In the genomic region with DNA sequence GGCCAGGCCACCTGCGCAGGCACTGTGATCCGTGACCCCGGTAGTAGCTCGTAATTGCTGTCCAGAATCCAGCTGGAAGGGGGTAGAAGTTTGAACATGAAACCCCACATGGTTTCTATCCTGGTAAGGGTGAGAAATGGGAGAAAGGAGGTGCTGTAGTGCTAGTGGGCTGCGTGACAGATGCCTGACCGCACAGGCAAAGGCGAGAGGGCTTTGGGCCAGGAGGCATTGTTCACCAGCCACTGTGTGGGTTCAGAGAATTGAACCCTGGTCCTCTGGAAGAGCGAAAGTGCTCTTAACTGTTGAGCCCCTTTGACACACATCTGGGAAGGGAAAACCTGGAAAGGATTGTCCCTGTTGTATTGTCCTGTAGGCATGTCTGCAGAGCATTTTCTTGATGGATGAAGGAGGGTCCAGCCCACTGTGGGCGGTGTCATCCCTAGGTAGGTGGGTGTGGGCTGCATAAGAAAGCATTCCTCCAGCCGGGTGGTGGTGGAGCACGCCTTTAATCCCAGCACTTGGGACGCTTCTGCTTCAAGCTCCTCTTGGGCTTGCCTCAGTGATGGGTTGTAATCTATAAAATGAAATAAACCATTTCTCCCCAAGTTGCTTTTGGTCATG, we compare ENCODE assay signal across 9 mouse cellular contexts. TPM values are rescaled to one million over a fixed set of nuclear protein-coding genes. Genes with fewer than 3 reads are reported as not detected.
DNase-seq lines count a peak whose midpoint lies in the region; ATAC-seq and TF ChIP-seq lines count a peak whose summit lies in the region.
"Had no signal": no experiment of that assay in that cellular context is flagged by ENCODE, and none has a peak within 500 bp of the region (broad histone marks: within the 10 kb centered on the region; RNA-seq: fewer than 3 reads in every experiment).

No protein-coding gene starts in this region.

- peaks cover 18% of the 10 kb centered on the region for H3K27me3 ChIP-seq in heart, embryonic 13.5 days (replicated peaks)
- no peaks in the 10 kb centered on the region for H3K27me3 ChIP-seq in forebrain, embryonic 16.5 days (replicated peaks; ENCODE audit: control insufficient read depth, insufficient read depth, low read length)
- H3K27me3 ChIP-seq in liver, embryonic 16.5 days (ENCODE audit: control insufficient read depth, insufficient read depth, low read depth, low read length), result no peaks in the 10 kb centered on the region

- peaks cover 15% of the 10 kb centered on the region for H3K4me1 ChIP-seq in heart, embryonic 13.5 days
- peaks cover 0 to 3% of the 10 kb centered on the region in 2 experiments; a peak in 3 of 4 replicates for H3K4me1 ChIP-seq in ES-E14 (ENCODE audit: control insufficient read depth in 2 of 2, insufficient read depth in 2 of 2, low read length in 2 of 2, poor library complexity in 1 of 2)
- H3K4me1 ChIP-seq in forebrain, embryonic 16.5 days (replicated peaks; ENCODE audit: control insufficient read depth, insufficient read depth, low read length), result peaks cover 12% of the 10 kb centered on the region
- H3K4me1 ChIP-seq in liver, embryonic 16.5 days (ENCODE audit: control insufficient read depth, low read depth, low read length), result no peaks in the 10 kb centered on the region

- peak overlapping the region; percentile 45 for H3K4me3 ChIP-seq in heart, embryonic 13.5 days
- H3K4me3 ChIP-seq in ES-E14 (ENCODE audit: insufficient read depth in 1 of 2, low read depth in 1 of 2, low read length in 2 of 2, poor library complexity in 1 of 2, severe bottlenecking in 1 of 2), result peak overlapping the region; percentile 37 to 46
- peak overlapping the region; percentile 48 for H3K4me3 ChIP-seq in forebrain, embryonic 16.5 days (replicated peaks; ENCODE audit: low read length)
- peak overlapping the region; percentile 31 for H3K4me3 ChIP-seq in liver, embryonic 16.5 days (ENCODE audit: low read depth, low read length)

- WGBS in heart, embryonic 13.5 days, result 36% methylated on average over 12 of the region's 12 CpGs
- WGBS in forebrain, embryonic 16.5 days, result 33% methylated on average over 12 of the region's 12 CpGs
- 41% methylated on average over 12 of the region's 12 CpGs for WGBS in liver, embryonic 16.5 days (ENCODE audit: insufficient replicate concordance)

- peak overlapping the region; percentile 67 for H3K4me2 ChIP-seq in heart, embryonic 13.5 days
- H3K4me2 ChIP-seq in forebrain, embryonic 16.5 days (ENCODE audit: low read length), result peak overlapping the region; percentile 58
- H3K4me2 ChIP-seq in liver, embryonic 16.5 days (ENCODE audit: low read depth, low read length), result peak overlapping the region; percentile 37

- no peaks in the 10 kb centered on the region for H3K9me3 ChIP-seq in heart, embryonic 13.5 days
- H3K9me3 ChIP-seq in ES-E14 (ENCODE audit: control insufficient read depth, insufficient read depth, low read depth, low read length), result no peaks in the 10 kb centered on the region
- H3K9me3 ChIP-seq in forebrain, embryonic 16.5 days (ENCODE audit: control insufficient read depth, low read length), result no peaks in the 10 kb centered on the region
- no peaks in the 10 kb centered on the region for H3K9me3 ChIP-seq in liver, embryonic 16.5 days (replicated peaks; ENCODE audit: control insufficient read depth, low read length)

- no peak for DNase-seq in heart, postnatal 10 days
- peak; percentile 92 for DNase-seq in ES-E14 (ENCODE audit: low read depth, low spot score)
- no peak for DNase-seq in thymus, postnatal 14 days
- DNase-seq in gastrocnemius, postnatal 4 days (ENCODE audit: low spot score in 2 of 2), result no peak

- intact Hi-C loops in heart, postnatal 10 days (cut with DNase I), result no loop called here

- peak overlapping the region; percentile 74 for H3K9ac ChIP-seq in heart, embryonic 13.5 days
- H3K9ac ChIP-seq in ES-E14 (ENCODE audit: insufficient read depth, low read depth, low read length, poor library complexity, severe bottlenecking), result peak overlapping the region; percentile 38; the same call in 1 of the 2 replicates
- peak overlapping the region; percentile 42; the same call in 1 of the 2 replicates for H3K9ac ChIP-seq in forebrain, embryonic 16.5 days (replicated peaks; ENCODE audit: low read depth, low read length)
- H3K9ac ChIP-seq in liver, embryonic 16.5 days (ENCODE audit: low read depth, low read length), result 0 out of 2 replicates have a peak overlapping the region, but pooled peaks have one; percentile 14

- ATAC-seq in heart, embryonic 13.5 days (ENCODE audit: extremely low read depth, insufficient number of reproducible peaks, low FRiP score, low TSS enrichment), result no peak
- peak; percentile 34; the same call in 1 of the 2 replicates for ATAC-seq in forebrain, embryonic 16.5 days
- peak; percentile 17; the same call in 1 of the 2 replicates for ATAC-seq in liver, embryonic 16.5 days (ENCODE audit: low read depth)
- ATAC-seq in granulocyte monocyte progenitor cell, adult 5-6 weeks (replicated peaks; ENCODE audit: poor library complexity, severe bottlenecking), result no peak

- no peak overlapping the region for H3K27ac ChIP-seq in heart, embryonic 13.5 days (replicated peaks)
- H3K27ac ChIP-seq in ES-E14 (ENCODE audit: insufficient read depth, low read depth, low read length, poor library complexity, severe bottlenecking), result peak overlapping the region; percentile 94
- no peak overlapping the region for H3K27ac ChIP-seq in forebrain, embryonic 16.5 days (ENCODE audit: low read length)
- H3K27ac ChIP-seq in liver, embryonic 16.5 days (ENCODE audit: low read length), result no peak overlapping the region

- in situ Hi-C loops in ES-E14 (cut with MboI; ENCODE audit: low sequenced_read_pairs in 2 of 2, unreplicated experiment in 2 of 2), result no loop called here

- peaks cover 26% of the 10 kb centered on the region for H3K36me3 ChIP-seq in heart, embryonic 13.5 days
- peaks cover 22% of the 10 kb centered on the region for H3K36me3 ChIP-seq in ES-E14 (ENCODE audit: control insufficient read depth, insufficient read depth, low read length, poor library complexity, severe bottlenecking)
- no peaks in the 10 kb centered on the region for H3K36me3 ChIP-seq in forebrain, embryonic 16.5 days (ENCODE audit: control insufficient read depth, insufficient read depth)
- no peaks in the 10 kb centered on the region for H3K36me3 ChIP-seq in liver, embryonic 16.5 days (ENCODE audit: control insufficient read depth, insufficient read depth)

TF ChIP-seq in ES-E14, 5 proteins besides CTCF, POLR2A, EP300 and RAD21:
- TF ChIP-seq ZC3H11A (IDR thresholded peaks at IDR 0.05; ENCODE audit: borderline replicate concordance, low read depth, low read length) (no peak), MAFK (IDR thresholded peaks at IDR 0.05; ENCODE audit: insufficient read depth, low read depth, low read length) (no peak), HCFC1 (IDR thresholded peaks at IDR 0.05; ENCODE audit: borderline replicate concordance, insufficient read depth, low read length) (no peak), ZNF384 (IDR thresholded peaks at IDR 0.05; ENCODE audit: low read depth, low read length) (no peak), CHD2 (IDR thresholded peaks at IDR 0.05; ENCODE audit: low read depth, low read length) (no peak)

RNA-seq across cellular contexts. Expression of gene Sirt4, which starts 8.3 kb away (rescaled TPM):
- polyA plus RNA-seq in heart, embryonic 13.5 days (2015; fragmentation: Nextera tagmentation; extraction: Ambion mirVana), result 18.9 and 19.8 TPM in 2 replicates
- 10 to 100 TPM; 14.3 to 20.2 TPM for total RNA-seq in heart, postnatal 10 days (2021)
- 15.3 and 25.7 TPM in 2 replicates for total RNA-seq in ES-E14 (2012; rRNA removed)
- polyA plus RNA-seq in forebrain, embryonic 16.5 days (2015; fragmentation: Nextera tagmentation; extraction: Ambion mirVana), result 32.7 and 37.6 TPM in 2 replicates
- 4.6 and 6.5 TPM in 2 replicates for polyA plus RNA-seq in liver, embryonic 16.5 days (2015; fragmentation: Nextera tagmentation; extraction: Ambion mirVana)
- 9.2 and 23.1 TPM in 2 replicates for total RNA-seq in granulocyte monocyte progenitor cell, adult 5-6 weeks (2014; fragmentation: Nextera tagmentation)
- total RNA-seq in granulocyte monocyte progenitor cell, adult 5-6 weeks (2017), result 2.9 and 7.1 TPM in 2 replicates
- total RNA-seq in gastrocnemius, postnatal 4 days (2021), result 10 to 100 TPM; 13.4 to 16.8 TPM

RNA-seq across cellular contexts. Expression of gene Pla2g1b, which starts 10.2 kb away (rescaled TPM):
- polyA plus RNA-seq in heart, embryonic 13.5 days (2015; fragmentation: Nextera tagmentation; extraction: Ambion mirVana), result 0.88 and 1.1 TPM in 2 replicates
- not detected for total RNA-seq in heart, postnatal 10 days (2021)
- 31.1 and 36.6 TPM in 2 replicates for total RNA-seq in ES-E14 (2012; rRNA removed)
- not detected in 2 replicates for polyA plus RNA-seq in forebrain, embryonic 16.5 days (2015; fragmentation: Nextera tagmentation; extraction: Ambion mirVana)
- polyA plus RNA-seq in liver, embryonic 16.5 days (2015; fragmentation: Nextera tagmentation; extraction: Ambion mirVana), result not detected in 2 replicates
- not detected in 2 replicates for total RNA-seq in granulocyte monocyte progenitor cell, adult 5-6 weeks (2014; fragmentation: Nextera tagmentation)
- not detected in 2 replicates for total RNA-seq in granulocyte monocyte progenitor cell, adult 5-6 weeks (2017)
- not detected for total RNA-seq in gastrocnemius, postnatal 4 days (2021)
- polyA plus RNA-seq: urinary bladder, adult 2 months had no signal

RNA-seq across cellular contexts. Expression of gene Pxn, which starts 30.3 kb away (rescaled TPM):
- polyA plus RNA-seq in heart, embryonic 13.5 days (2015; fragmentation: Nextera tagmentation; extraction: Ambion mirVana), result 29.7 and 31.7 TPM in 2 replicates
- 10 to 100 TPM; 58.9 to 64.7 TPM for total RNA-seq in heart, postnatal 10 days (2021)
- 25.5 and 29.4 TPM in 2 replicates for total RNA-seq in ES-E14 (2012; rRNA removed)
- polyA plus RNA-seq in forebrain, embryonic 16.5 days (2015; fragmentation: Nextera tagmentation; extraction: Ambion mirVana), result 20.6 and 22.5 TPM in 2 replicates
- polyA plus RNA-seq in liver, embryonic 16.5 days (2015; fragmentation: Nextera tagmentation; extraction: Ambion mirVana), result 17.2 and 19.1 TPM in 2 replicates
- 56.2 and 57.1 TPM in 2 replicates for total RNA-seq in granulocyte monocyte progenitor cell, adult 5-6 weeks (2014; fragmentation: Nextera tagmentation)
- 110 and 111 TPM in 2 replicates for total RNA-seq in granulocyte monocyte progenitor cell, adult 5-6 weeks (2017)
- 100 to 1,000 TPM; 170 to 175 TPM for total RNA-seq in gastrocnemius, postnatal 4 days (2021)

RNA-seq across cellular contexts. Expression of gene Msi1, which starts 46.8 kb away (rescaled TPM):
- polyA plus RNA-seq in heart, embryonic 13.5 days (2015; fragmentation: Nextera tagmentation; extraction: Ambion mirVana), result 3.7 and 4.1 TPM in 2 replicates
- 1 to 10 TPM; 3.1 to 4.3 TPM for total RNA-seq in heart, postnatal 10 days (2021)
- 5.6 and 9.0 TPM in 2 replicates for total RNA-seq in ES-E14 (2012; rRNA removed)
- polyA plus RNA-seq in forebrain, embryonic 16.5 days (2015; fragmentation: Nextera tagmentation; extraction: Ambion mirVana), result 53.9 and 62.2 TPM in 2 replicates
- 0.25 and 0.27 TPM in 2 replicates for polyA plus RNA-seq in liver, embryonic 16.5 days (2015; fragmentation: Nextera tagmentation; extraction: Ambion mirVana)
- total RNA-seq in granulocyte monocyte progenitor cell, adult 5-6 weeks (2014; fragmentation: Nextera tagmentation), result not detected in 2 replicates
- not detected in 2 replicates for total RNA-seq in granulocyte monocyte progenitor cell, adult 5-6 weeks (2017)
- total RNA-seq in gastrocnemius, postnatal 4 days (2021), result 1 to 10 TPM; 6.2 to 6.5 TPM

Comparison
In these comparisons a context has a peak if more than half of its experiments do, and no peak if none do; other contexts are left out.
1. ATAC-seq: peak in forebrain, embryonic 16.5 days (single experiment) and liver, embryonic 16.5 days (single experiment); none in heart, embryonic 13.5 days (single experiment) and granulocyte monocyte progenitor cell, adult 5-6 weeks (single experiment).
2. H3K9ac ChIP-seq: peak in every context shown above with its lines; median percentile 74 in heart, embryonic 13.5 days; 42 in forebrain, embryonic 16.5 days; 38 in ES-E14; 14 in liver, embryonic 16.5 days.
3. RNA of gene Pla2g1b, which starts 10.2 kb away (total RNA-seq): 31.1 to 36.6 TPM in ES-E14; not detected in heart, postnatal 10 days, not detected in granulocyte monocyte progenitor cell, adult 5-6 weeks and not detected in gastrocnemius, postnatal 4 days; every median in the first group is over 10 times any median in the second.
4. Peak in every context shown above with its lines, with median percentiles within 50 percentile points of each other: H3K4me2 ChIP-seq and H3K4me3 ChIP-seq.